Mouse (Mus musculus) embryonic fibroblast, embryonic 13.5 days (primary cell): ENCODE measurements around the gene Eif4h. TPM values are rescaled to one million over a fixed set of nuclear protein-coding genes. Genes with fewer than 3 reads are reported as not detected.

Experiments
- H3K27ac ChIP-seq: 2 replicates; pipeline ENCODE4 v1.5.1; 2012; ENCODE audit warnings: low read length, control low read depth, inconsistent platforms; ENCODE audit not compliant: insufficient read depth
- H3K4me1 ChIP-seq: 2 replicates; pipeline ENCODE4 v1.6.1; 2011; ENCODE audit warnings: low read length; ENCODE audit not compliant: control insufficient read depth, insufficient read depth
- H3K4me3 ChIP-seq: 2 replicates; pipeline ENCODE4 v1.5.1; 2011; ENCODE audit warnings: mild to moderate bottlenecking, control low read depth, low read length; ENCODE audit not compliant: insufficient read depth
- CTCF ChIP-seq: IDR thresholded peaks from 2 replicates; pipeline ENCODE4 v1.5.1; 2011; ENCODE audit warnings: mild to moderate bottlenecking, control low read depth, low read length, moderate library complexity, borderline replicate concordance; ENCODE audit not compliant: insufficient read depth
- POLR2A ChIP-seq: IDR thresholded peaks from 2 replicates; pipeline ENCODE4 v1.6.1; 2011; ENCODE audit warnings: low read depth, mild to moderate bottlenecking, control low read depth, low read length, moderate library complexity
- polyA plus RNA-seq: library from polyadenylated mRNA; stranded (reverse); fragments of >200 nt; gene quantifications from 2 replicates; pipeline ENCODE4 v1.2.4, GENCODE M21; 2011; ENCODE audit warnings: low read depth; ENCODE audit not compliant: missing spikeins, insufficient read length

Gene Eif4h
- polyA plus RNA-seq, 1 experiment = 219 TPM

DNA sequence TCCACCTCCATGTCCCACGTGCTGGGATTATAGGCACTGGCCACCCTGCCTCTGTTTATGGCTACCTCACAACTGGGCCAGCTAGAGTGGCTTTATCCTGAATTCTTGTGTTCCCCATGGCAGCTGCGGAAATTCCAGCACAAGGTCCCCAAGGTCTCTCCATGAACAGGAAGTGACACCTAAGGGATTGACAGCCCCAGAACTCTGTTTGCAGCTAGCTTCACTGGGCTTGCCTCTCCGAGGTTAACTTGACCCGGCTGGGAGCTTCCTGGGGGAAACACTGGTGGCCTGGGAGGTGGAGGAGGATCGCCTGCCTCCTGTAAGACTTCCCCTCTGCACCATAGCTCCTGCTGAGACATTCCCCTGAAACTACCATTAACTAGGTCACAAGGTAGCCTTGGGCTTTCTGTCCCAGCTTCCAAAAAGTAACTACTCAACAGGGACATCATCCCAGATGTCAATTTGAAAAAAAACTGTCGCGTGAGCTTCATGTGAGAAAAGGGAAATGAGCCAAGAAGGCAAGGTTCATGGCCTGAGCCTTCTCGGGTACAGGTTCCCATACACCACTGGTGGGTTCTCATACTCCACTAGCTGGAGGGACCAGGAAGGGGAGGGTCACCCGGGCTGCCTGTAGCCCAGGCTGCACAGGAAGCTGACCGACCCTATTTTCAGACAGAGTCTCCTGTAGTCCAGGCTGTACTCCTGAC is 66.6 kb downstream of the Eif4h start:
- TF ChIP-seq POLR2A (no peak), CTCF (no peak)
- Histone ChIP-seq H3K4me3 (no peak overlapping the region; the same call in 1 of the 2 replicates), H3K27ac (peak overlapping the region; percentile 67), H3K4me1 (no peaks in the 10 kb centered on the region)

DNA sequence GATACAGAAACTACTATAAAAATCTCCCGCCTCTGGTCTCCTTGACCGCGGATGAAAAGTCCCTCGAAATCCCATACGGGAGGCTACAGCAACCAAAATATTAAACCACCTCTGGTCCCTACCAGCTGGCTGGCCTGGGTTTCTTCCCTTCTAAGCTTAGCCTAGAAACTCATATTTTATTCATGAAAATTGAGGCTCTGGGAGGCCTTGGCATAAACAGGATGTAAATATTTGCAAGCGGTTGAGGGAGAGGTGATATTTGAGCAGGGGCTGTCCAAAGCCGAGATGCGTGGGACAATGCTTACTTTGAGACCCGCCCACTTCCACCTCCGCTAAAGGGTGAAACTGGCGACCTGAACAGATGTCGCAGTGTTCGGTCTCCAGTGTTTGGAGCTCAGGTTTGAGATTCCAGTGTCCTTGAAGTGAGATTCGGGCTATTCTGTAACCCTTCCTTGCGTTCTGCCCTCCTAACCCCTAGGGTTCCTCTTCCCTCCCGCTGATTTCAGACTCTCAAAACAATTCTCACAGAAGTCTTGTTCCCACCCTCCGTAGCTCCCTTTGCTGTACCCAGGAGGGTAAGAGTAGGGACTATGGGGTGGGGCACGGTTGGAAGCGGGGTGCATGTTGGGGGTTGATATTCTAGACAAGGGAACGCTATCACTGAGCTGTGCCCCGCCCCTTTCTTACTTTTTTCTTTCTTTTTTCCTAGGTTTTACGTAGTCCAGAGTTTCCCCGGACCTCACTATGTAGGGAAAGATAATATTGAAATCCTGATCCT is 67.4 kb downstream of the Eif4h start:
- Histone ChIP-seq H3K4me1 (no peaks in the 10 kb centered on the region), H3K4me3 (peak overlapping the region; percentile 44), H3K27ac (peak overlapping the region; percentile 67)
- TF ChIP-seq CTCF = no peak
- peak; percentile 70 for TF ChIP-seq POLR2A

Other genes with a start within 250 kb of the Eif4h start
- 52.0 and 58.2 TPM in 2 replicates for gene Gtf2ird1, start 182.8 kb downstream of the Eif4h start, polyA plus RNA-seq
- 20.3 and 25.6 TPM in 2 replicates for gene Clip2, start 87.1 kb downstream of the Eif4h start, polyA plus RNA-seq
- 0.40 TPM in 1 of 2 replicates, not detected in the other for gene Syna, start 79.3 kb downstream of the Eif4h start, polyA plus RNA-seq
- gene Rfc2, start 58.1 kb downstream of the Eif4h start, polyA plus RNA-seq = 64.6 and 81.8 TPM in 2 replicates
- gene Lat2, start 24.5 kb downstream of the Eif4h start, polyA plus RNA-seq = 0.40 and 2.3 TPM in 2 replicates
- 16.5 and 18.0 TPM in 2 replicates for gene Limk1, start 49.1 kb upstream of the Eif4h start, polyA plus RNA-seq
- 57.9 and 265 TPM in 2 replicates for gene Eln, start 107.8 kb upstream of the Eif4h start, polyA plus RNA-seq